Mouse (Mus musculus) ES-Bruce4 (cell line): ENCODE measurements around the gene Shb. TPM values are rescaled to one million over a fixed set of nuclear protein-coding genes. Genes with fewer than 3 reads are reported as not detected.
A peak's percentile ranks its signal among the peaks of the same experiment; 100 is the strongest.

Experiments
- H3K27ac ChIP-seq: 2 replicates; pipeline ENCODE4 v1.5.1; 2012; ENCODE audit warnings: low read length, inconsistent platforms; ENCODE audit not compliant: insufficient read depth
- H3K27me3 ChIP-seq: 2 replicates; pipeline ENCODE4 v1.6.1; 2012; ENCODE audit warnings: mild to moderate bottlenecking, low read length, inconsistent platforms; ENCODE audit not compliant: control insufficient read depth, poor library complexity, insufficient read depth, severe bottlenecking
- H3K36me3 ChIP-seq: 2 replicates; pipeline ENCODE4 v1.6.1; 2012; ENCODE audit warnings: inconsistent platforms, mild to moderate bottlenecking, low read length, moderate library complexity; ENCODE audit not compliant: control insufficient read depth, poor library complexity, insufficient read depth, severe bottlenecking
- H3K4me1 ChIP-seq: one replicate; pipeline ENCODE4 v1.8.1; 2011; ENCODE audit warnings: low read length; ENCODE audit not compliant: control insufficient read depth, insufficient read depth
- H3K4me3 ChIP-seq: 2 replicates; pipeline ENCODE4 v1.5.1; 2011; ENCODE audit warnings: low read depth, mild to moderate bottlenecking, low read length
- H3K9ac ChIP-seq: 2 replicates; pipeline ENCODE4 v1.6.1; 2012; ENCODE audit warnings: low read depth, mild to moderate bottlenecking, inconsistent platforms; ENCODE audit not compliant: poor library complexity, severe bottlenecking
- H3K9me3 ChIP-seq: replicated peaks from 2 replicates; pipeline ENCODE4 v1.6.1; 2012; ENCODE audit warnings: mild to moderate bottlenecking, low read length, inconsistent platforms; ENCODE audit not compliant: control insufficient read depth, poor library complexity, insufficient read depth, severe bottlenecking
- CTCF ChIP-seq: IDR thresholded peaks from one replicate; pipeline ENCODE4 v1.8.1; 2011; ENCODE audit warnings: low read depth, low read length
- EP300 ChIP-seq: IDR thresholded peaks from 2 replicates; pipeline ENCODE4 v1.6.1; 2011; ENCODE audit warnings: low read depth, low read length; ENCODE audit not compliant: insufficient read depth
- POLR2A ChIP-seq: IDR thresholded peaks from one replicate; pipeline ENCODE4 v1.8.1; 2011; ENCODE audit warnings: low read length; ENCODE audit not compliant: insufficient read depth
- polyA plus RNA-seq: library from polyadenylated mRNA; stranded (reverse); fragments of >200 nt; gene quantifications from 2 replicates; pipeline ENCODE4 v1.2.4, GENCODE M21; 2011; ENCODE audit warnings: low read depth; ENCODE audit not compliant: missing spikeins, insufficient read depth, insufficient read length

Gene Shb
- polyA plus RNA-seq, 1 experiment, result 27.4 TPM

GRCm38 (mm10) chr4:45431316-45431715, 101.0 kb downstream of the Shb start:
- no peak for TF ChIP-seq POLR2A
- TF ChIP-seq CTCF, result no peak
- TF ChIP-seq EP300, result no peak
- Histone ChIP-seq H3K4me3 (no peak overlapping the region), H3K9me3 (no peaks in the 10 kb centered on the region), H3K36me3 (no peaks in the 10 kb centered on the region), H3K4me1 (no peaks in the 10 kb centered on the region), H3K9ac (no peak overlapping the region), H3K27ac (no peak overlapping the region), H3K27me3 (no peaks in the 10 kb centered on the region)

- H3K4me3 ChIP-seq, result no peak overlapping the region
- no peaks in the 10 kb centered on the region for H3K9me3 ChIP-seq
- no peaks in the 10 kb centered on the region for H3K27me3 ChIP-seq
- no peak overlapping the region for H3K9ac ChIP-seq
- no peak overlapping the region for H3K27ac ChIP-seq
- H3K4me1 ChIP-seq, result no peaks in the 10 kb centered on the region
- no peaks in the 10 kb centered on the region for H3K36me3 ChIP-seq
- TF ChIP-seq EP300 (no peak), POLR2A (no peak), CTCF (no peak)
Measured at GRCm38 (mm10) chr4:45429451-45429850, 102.8 kb downstream of the Shb start.

- no peak overlapping the region for H3K4me3 ChIP-seq
- H3K9me3 ChIP-seq, result no peaks in the 10 kb centered on the region
- H3K27me3 ChIP-seq, result no peaks in the 10 kb centered on the region
- H3K9ac ChIP-seq, result no peak overlapping the region
- peaks cover 11% of the 10 kb centered on the region for H3K4me1 ChIP-seq
- no peak overlapping the region for H3K27ac ChIP-seq
- TF ChIP-seq CTCF (peak; percentile 79), POLR2A (no peak)
- no peaks in the 10 kb centered on the region for H3K36me3 ChIP-seq
Measured at GRCm38 (mm10) chr4:45426724-45427457, 105.4 kb downstream of the Shb start.

GRCm38 (mm10) chr4:45423406-45423805, 108.9 kb downstream of the Shb start:
- no peaks in the 10 kb centered on the region for H3K36me3 ChIP-seq
- no peaks in the 10 kb centered on the region for H3K27me3 ChIP-seq
- no peak overlapping the region for H3K9ac ChIP-seq
- H3K4me1 ChIP-seq, result peaks cover 16% of the 10 kb centered on the region
- TF ChIP-seq EP300, result 0 out of 2 replicates have a peak, but pooled peaks have one; percentile 37
- TF ChIP-seq POLR2A, result no peak
- H3K4me3 ChIP-seq, result no peak overlapping the region
- no peaks in the 10 kb centered on the region for H3K9me3 ChIP-seq
- H3K27ac ChIP-seq, result peak overlapping the region; percentile 65

- Histone ChIP-seq H3K4me1 (peaks cover 16% of the 10 kb centered on the region), H3K36me3 (no peaks in the 10 kb centered on the region)
Measured at GRCm38 (mm10) chr4:45422640-45423039, 109.6 kb downstream of the Shb start.

GRCm38 (mm10) chr4:45421519-45422260, 110.6 kb downstream of the Shb start:
- Histone ChIP-seq H3K9ac (no peak overlapping the region), H3K4me1 (peaks cover 16% of the 10 kb centered on the region)
- TF ChIP-seq POLR2A (no peak), CTCF (no peak), EP300 (peak; percentile 86)

More at GRCm38 (mm10) chr4:45422640-45423039, 109.6 kb downstream of the Shb start:
- no peaks in the 10 kb centered on the region for H3K9me3 ChIP-seq
- no peak for TF ChIP-seq EP300
- TF ChIP-seq CTCF, result no peak
- TF ChIP-seq POLR2A, result no peak
- H3K4me3 ChIP-seq, result no peak overlapping the region
- no peaks in the 10 kb centered on the region for H3K27me3 ChIP-seq
- H3K9ac ChIP-seq, result no peak overlapping the region
- no peak overlapping the region for H3K27ac ChIP-seq

More at GRCm38 (mm10) chr4:45421519-45422260, 110.6 kb downstream of the Shb start:
- H3K4me3 ChIP-seq, result no peak overlapping the region
- H3K27ac ChIP-seq, result peak overlapping the region; percentile 0; the same call in 1 of the 2 replicates
- no peaks in the 10 kb centered on the region for H3K27me3 ChIP-seq
- no peaks in the 10 kb centered on the region for H3K36me3 ChIP-seq
- H3K9me3 ChIP-seq, result no peaks in the 10 kb centered on the region
